Mouse (Mus musculus): ENCODE measurements at regions not wholly inside any gene's neighbourhood (a gene's known extent, or its start where the extent isn't known, plus 50 kb on each side); places are given as distances from the start of the nearest gene placed in this dataset.
A peak's percentile ranks its signal among the peaks of the same experiment; 100 is the strongest.

- no peak for DNase-seq (ENCODE audit: low spot score)
Observed at GRCm38 (mm10) chr14:76822766-76823325, 213.7 kb upstream of the Ccdc122 start.

GRCm38 (mm10) chr14:76821892-76822291 is 214.7 kb upstream of the Ccdc122 start:
- DNase-seq (ENCODE audit: low spot score), result no peak

GRCm38 (mm10) chr14:76821484-76821883 is 215.1 kb upstream of the Ccdc122 start:
- DNase-seq (ENCODE audit: low spot score), result no peak

GRCm38 (mm10) chr14:76820989-76821388 is 215.6 kb upstream of the Ccdc122 start:
- DNase-seq (ENCODE audit: low spot score), result no peak

GRCm38 (mm10) chr14:76819690-76820089 is 216.9 kb upstream of the Ccdc122 start:
- peak; percentile 64 for DNase-seq (ENCODE audit: low spot score)

- DNase-seq (ENCODE audit: low spot score), result no peak
Observed at GRCm38 (mm10) chr14:76818256-76819010, 218.1 kb upstream of the Ccdc122 start.

GRCm38 (mm10) chr14:76817189-76817772 is 219.3 kb upstream of the Ccdc122 start:
- DNase-seq (ENCODE audit: low spot score), result no peak

- no peak for DNase-seq (ENCODE audit: low spot score)
Observed at GRCm38 (mm10) chr14:76816666-76817065, 219.9 kb upstream of the Ccdc122 start.

- DNase-seq (ENCODE audit: low spot score), result no peak
Observed at GRCm38 (mm10) chr14:76812155-76812875, 224.3 kb upstream of the Ccdc122 start.

GRCm38 (mm10) chr14:76810697-76811589 is 225.6 kb upstream of the Ccdc122 start:
- DNase-seq (ENCODE audit: low spot score), result no peak

- no peak for DNase-seq (ENCODE audit: low spot score)
Observed at GRCm38 (mm10) chr14:76810041-76810440, 226.5 kb upstream of the Ccdc122 start.

GRCm38 (mm10) chr14:76809411-76809810 is 227.2 kb upstream of the Ccdc122 start:
- no peak for DNase-seq (ENCODE audit: low spot score)

GRCm38 (mm10) chr14:76805151-76805785 is 231.3 kb upstream of the Ccdc122 start:
- DNase-seq (ENCODE audit: low spot score), result no peak

GRCm38 (mm10) chr14:76804447-76805150 is 232.0 kb upstream of the Ccdc122 start:
- no peak for DNase-seq (ENCODE audit: low spot score)

GRCm38 (mm10) chr14:76800181-76800580 is 236.4 kb upstream of the Ccdc122 start:
- no peak for DNase-seq (ENCODE audit: low spot score)

GRCm38 (mm10) chr14:76799741-76800140 is 236.8 kb upstream of the Ccdc122 start:
- DNase-seq (ENCODE audit: low spot score), result no peak

- no peak for DNase-seq (ENCODE audit: low spot score)
Observed at GRCm38 (mm10) chr14:76798925-76799428, 237.6 kb upstream of the Ccdc122 start.

GRCm38 (mm10) chr14:76798488-76798887 is 238.1 kb upstream of the Ccdc122 start:
- no peak for DNase-seq (ENCODE audit: low spot score)

GRCm38 (mm10) chr14:76797518-76797917 is 239.1 kb upstream of the Ccdc122 start:
- no peak for DNase-seq (ENCODE audit: low spot score)
